Mouse (Mus musculus): ENCODE measurements around the gene Teddm1b.
"Not testable (repeated sequence)": the region's sequence is repeated elsewhere in the genome, so short reads cannot be mapped to it uniquely, and the experiment has no call there.

The Teddm1b gene

DNA sequence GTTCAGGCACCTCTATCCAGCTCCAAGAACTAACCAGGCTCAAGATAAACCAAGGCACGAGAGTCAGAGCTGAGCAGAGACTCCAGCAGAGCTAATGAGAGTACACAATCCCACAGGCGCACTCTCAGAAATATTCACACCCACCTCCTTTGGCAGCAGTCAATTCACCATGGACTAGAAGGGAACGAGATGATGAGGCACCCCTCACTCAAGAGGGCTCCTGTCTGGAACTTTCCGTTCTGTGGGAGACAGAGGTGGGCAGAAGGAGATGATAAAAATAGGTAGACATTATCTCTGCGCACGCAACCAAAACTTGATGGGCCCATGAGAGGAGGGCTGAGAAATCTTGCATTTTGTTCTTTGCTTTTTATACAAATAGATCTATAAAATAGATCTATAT lies at the start of gene Teddm1b:
TSS of gene Teddm1b (plus strand) at position 301 of the 400 bp plus-strand sequence.
- in situ Hi-C loops (cut with MboI; ENCODE audit: unreplicated experiment in 2 of 2), result no loop called here

DNA sequence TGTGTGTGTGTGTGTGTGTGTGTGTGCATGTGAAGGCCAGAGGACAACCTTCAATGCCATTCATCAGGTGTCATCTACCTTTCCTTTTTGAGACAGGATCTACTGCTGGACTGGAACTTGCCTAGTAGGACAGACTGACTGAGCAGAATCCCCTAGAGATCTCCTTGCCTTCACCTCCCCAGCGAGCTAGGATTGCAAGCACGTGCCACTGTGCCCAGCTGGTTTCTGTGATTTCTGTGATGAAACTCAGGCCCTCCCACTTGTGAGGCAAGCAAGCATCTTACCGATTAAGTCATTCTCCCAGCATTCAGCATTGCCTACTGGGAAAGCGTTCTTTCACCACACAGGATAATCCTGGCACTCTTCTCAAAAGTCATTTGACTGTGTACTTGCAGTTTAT lies 43.4 kb upstream of the Teddm1b start:
- in situ Hi-C loops (cut with MboI; ENCODE audit: unreplicated experiment in 2 of 2), result no loop called here

DNA sequence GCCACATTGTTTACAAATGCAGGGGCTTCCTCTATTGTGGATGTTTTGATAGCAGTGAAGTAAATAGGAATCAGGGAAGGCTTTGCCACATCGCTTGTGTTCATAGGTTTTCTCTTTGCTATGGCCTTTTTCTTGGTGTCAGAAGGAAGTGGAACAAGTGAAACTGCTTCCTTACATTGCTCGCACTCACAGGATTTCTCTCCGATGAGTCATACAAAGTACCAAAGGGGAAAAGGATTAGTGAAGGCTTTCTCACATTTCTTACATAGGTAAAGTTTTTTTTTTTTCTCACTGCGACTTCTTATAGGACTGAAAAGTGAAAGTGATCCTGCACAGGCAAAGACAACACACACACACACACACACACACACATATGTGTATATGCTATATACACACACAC lies 38.1 kb upstream of the Teddm1b start:
- in situ Hi-C loops (cut with MboI; ENCODE audit: unreplicated experiment in 2 of 2), result no loop called here

DNA sequence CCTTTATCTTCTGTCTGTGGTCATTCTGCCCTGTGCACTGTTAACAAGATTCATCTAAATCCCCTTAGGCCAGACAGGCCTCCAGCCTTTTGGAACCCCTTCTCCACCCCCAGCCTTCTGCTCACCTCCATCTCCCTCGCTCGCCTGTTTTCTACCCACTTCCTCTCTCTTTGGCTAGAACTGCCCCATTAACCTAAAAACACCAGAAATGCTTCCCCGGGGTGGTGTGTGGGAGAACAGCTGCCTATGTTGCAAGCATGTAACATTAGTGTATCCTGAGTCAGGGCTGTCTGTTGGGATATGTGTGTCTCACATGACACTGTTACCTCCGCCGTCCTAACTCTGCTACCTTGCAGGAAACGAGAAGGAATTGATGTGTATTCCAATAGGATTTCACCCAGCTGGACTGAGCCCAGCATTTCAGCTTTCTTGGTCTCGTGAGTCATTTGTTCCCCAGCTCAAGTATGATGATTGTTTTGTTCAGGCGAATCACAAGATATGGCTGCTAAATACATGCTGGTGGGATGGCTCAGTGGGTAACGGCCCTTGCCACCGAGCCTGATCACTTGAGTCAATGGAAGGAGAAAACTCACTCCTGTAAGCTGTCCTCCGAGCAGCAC lies 31.9 kb upstream of the Teddm1b start:
- in situ Hi-C loops (cut with MboI; ENCODE audit: unreplicated experiment in 2 of 2), result no loop called here

DNA sequence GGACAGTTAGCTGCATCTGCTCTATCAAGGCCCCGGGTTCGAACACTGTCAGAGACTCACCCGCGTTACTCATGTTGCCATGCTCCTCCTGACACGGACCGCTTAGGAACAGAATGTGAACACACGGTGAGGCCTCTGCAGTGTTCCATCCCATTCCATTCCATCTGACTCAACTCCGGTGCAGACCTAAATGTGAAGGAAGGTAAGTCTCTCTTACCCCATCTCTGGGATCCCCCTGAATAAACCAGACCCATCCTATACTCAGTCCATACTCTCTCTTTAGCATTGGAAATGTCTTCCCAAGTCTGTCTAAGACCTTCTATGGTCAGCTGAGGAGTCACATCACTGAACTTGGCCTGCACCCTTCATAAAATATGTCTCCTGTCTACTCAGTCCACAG lies 30.1 kb upstream of the Teddm1b start, which contains the start of gene Rgsl1:
TSS of gene Rgsl1 (minus strand) at position 101 of the 400 bp plus-strand sequence.
- in situ Hi-C loops (cut with MboI; ENCODE audit: unreplicated experiment in 2 of 2), result no loop called here

DNA sequence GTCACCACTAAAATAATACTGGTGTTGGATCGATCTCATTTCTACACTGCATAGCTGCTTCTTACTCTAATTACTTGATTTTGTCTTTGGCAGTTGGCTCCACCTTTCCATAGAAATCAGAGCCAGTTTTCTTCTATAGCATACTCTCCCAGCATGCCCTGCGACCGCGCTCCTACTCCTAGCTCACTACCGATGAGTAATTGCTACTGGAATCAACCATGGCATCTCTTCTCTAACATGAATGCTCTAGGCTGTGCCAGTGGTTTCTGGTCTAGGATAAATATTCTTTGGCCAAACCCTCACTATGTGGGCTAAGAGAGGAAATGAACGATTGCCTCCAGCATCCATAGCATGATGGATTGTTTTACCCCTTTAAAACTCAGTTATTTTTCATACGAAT lies 27.7 kb upstream of the Teddm1b start:
- in situ Hi-C loops (cut with MboI; ENCODE audit: unreplicated experiment in 2 of 2), result loop anchor here in 1 of 2 experiments (5.0 kb wide), 1 partner anchor 294 kb away; the partner anchor contains the start of gene Npl

DNA sequence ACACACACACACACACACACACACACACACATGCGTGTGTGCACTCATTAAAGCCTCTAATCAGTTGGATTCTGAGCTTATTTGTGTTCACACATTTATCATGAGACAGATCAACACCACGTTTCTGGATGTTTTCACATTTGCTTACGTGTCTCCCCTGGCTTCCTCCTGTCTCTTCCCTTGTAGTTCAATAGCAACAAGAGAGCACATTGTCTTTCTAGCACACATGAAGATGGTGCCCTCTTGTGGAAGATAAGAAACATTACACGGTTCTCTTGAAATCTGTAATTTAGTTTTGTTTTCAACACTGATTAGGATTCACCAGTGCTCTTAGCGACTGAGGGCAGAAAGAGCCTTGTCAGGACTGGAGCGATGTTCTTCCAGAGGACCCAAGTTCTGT lies 27.3 kb upstream of the Teddm1b start:
- in situ Hi-C loops (cut with MboI; ENCODE audit: unreplicated experiment in 2 of 2), result loop anchor here in 1 of 2 experiments (5.0 kb wide), 1 partner anchor 295 kb away; the partner anchor contains the start of gene Npl

DNA sequence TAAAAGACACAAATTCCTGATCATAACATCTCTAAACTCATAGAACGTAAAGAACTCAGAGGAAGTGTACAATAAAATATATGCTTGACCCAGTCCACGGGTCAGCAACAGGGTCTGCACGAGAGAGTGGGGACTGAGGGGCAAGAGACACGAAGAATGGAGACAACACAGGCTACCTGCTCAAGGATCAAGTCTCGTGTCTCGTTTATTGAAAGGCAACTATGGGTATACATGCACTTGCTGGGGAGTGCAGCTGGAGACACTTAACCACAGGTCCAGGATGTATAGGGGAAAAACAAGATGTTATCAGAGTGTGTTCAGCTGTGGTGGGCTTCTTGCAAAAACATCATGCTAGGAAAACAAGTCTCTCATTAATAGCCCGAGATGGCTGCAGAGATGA lies 21.4 kb upstream of the Teddm1b start:
- in situ Hi-C loops (cut with MboI; ENCODE audit: unreplicated experiment in 2 of 2), result not testable (repeated sequence)

DNA sequence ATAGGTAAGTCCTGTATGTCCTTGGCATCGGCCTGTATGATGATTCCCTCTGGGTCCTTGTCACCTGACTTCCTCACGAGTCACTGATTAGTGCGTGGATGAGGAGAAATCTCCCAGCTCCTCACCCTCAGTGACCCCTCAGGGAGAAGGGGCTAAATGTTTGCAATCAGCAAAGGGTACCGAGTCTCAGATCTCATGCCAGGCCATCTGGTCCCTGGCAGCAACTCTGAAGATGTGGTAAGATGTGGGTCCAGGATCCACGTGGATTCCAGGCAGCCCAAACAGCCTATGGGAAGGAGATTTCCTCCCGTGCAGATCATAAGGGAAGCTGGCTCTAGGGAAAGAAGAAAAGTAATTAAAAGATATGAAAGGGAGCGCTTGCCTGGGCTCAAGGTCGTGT lies 18.2 kb upstream of the Teddm1b start:
- in situ Hi-C loops (cut with MboI; ENCODE audit: unreplicated experiment in 2 of 2), result no loop called here

DNA sequence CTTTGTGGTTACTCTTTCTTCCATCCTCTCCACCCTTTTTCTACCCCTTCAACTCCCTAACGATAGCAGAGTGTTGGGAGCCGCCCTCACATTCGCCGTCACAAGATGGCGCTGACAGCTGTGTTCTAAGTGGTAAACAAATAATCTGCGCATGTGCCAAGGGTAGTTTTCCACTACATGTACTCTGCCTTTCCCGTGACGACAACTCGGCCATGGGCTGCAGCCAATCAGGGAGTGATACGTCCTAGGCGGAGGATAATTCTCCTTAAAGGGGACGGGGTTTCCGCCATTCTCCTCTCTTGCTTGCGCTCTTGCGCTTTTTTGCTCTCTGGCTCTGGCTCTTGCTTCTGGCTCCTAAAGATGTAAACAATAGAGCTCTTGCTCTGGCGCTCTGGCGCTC lies 6.2 kb downstream of the Teddm1b start:
- in situ Hi-C loops (cut with MboI; ENCODE audit: unreplicated experiment in 2 of 2), result loop anchor here in 1 of 2 experiments (25.0 kb wide), 1 partner anchor 1132 kb away; no protein-coding TSS in a partner anchor

DNA sequence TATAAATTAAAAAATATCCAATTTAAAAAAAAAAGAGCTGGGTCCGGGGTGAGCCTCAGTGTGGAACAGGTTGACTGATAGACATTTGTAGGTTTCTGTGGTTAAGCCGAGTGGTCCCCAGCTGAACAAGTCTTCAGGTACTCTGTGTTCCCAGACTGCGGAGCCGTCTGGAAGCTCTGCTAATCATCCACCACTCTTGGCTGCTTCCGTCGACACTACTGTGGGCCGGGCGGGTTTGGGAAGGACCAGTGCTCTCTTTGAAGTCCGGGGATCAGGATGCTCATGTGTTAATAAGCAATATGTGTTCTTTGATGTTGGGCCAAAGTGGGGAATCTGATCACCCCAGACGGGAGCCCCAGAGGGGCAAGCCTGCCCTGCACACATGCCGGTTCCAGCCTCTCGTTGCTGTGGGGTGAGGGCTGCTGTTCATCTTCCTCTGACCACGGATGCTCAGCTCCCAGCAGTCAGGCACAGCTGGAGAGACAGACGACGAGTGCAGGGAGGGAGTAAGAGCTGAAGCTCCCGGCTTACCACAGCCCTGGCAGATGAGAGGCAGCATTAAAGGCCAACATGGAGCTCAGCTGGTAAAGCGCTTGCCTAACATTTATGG lies 12.0 kb downstream of the Teddm1b start:
- in situ Hi-C loops (cut with MboI; ENCODE audit: unreplicated experiment in 2 of 2), result loop anchor here in 1 of 2 experiments (25.0 kb wide), 1 partner anchor 1126 kb away; no protein-coding TSS in a partner anchor

DNA sequence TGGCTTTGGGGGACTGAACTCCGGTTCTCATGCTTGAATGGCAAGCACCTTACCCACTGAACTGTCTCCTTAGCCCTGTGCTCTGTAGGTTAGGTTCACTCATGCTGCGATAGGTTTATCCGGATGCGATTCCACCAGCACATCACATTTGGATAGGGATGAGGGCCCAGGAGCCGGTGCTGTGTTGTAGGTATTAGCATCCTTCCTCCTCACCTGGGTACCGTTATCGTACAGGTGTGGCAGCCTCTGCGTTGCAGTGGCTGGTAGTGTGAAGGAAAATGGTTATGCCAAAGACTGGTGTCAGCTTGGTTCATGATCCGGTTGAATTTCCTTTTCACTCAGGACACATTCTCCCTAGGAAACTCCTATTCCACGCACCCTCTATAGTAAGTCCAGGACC lies 16.0 kb downstream of the Teddm1b start:
- in situ Hi-C loops (cut with MboI; ENCODE audit: unreplicated experiment in 2 of 2), result loop anchor here (5.0 to 25.0 kb wide), 5 partner anchors 232 to 1122 kb away; no protein-coding TSS in a partner anchor

DNA sequence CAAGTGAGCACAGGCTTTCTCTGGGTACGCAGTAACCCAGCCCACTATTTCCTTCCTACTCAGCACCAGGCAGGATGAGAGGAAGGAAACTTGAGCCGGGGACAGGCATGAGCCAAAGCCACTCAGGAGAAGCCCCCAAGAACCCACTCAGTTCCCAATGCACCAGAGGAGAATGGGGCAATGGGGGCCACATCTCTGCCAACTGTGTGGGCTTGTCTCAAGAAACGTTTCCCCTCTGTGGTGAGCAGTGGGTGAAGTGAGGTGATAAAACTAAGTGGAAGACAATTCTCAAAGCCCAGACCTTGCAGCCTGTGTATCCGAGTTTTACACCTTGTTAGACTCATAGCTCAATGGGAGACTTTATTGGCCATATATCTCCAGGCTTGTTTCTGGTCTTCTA lies 17.3 kb downstream of the Teddm1b start, which contains the start of gene Teddm1a:
TSS of gene Teddm1a (plus strand) at position 301 of the 400 bp plus-strand sequence.
- in situ Hi-C loops (cut with MboI; ENCODE audit: unreplicated experiment in 2 of 2), result loop anchor here (5.0 to 25.0 kb wide), 5 partner anchors 231 to 1121 kb away; no protein-coding TSS in a partner anchor

DNA sequence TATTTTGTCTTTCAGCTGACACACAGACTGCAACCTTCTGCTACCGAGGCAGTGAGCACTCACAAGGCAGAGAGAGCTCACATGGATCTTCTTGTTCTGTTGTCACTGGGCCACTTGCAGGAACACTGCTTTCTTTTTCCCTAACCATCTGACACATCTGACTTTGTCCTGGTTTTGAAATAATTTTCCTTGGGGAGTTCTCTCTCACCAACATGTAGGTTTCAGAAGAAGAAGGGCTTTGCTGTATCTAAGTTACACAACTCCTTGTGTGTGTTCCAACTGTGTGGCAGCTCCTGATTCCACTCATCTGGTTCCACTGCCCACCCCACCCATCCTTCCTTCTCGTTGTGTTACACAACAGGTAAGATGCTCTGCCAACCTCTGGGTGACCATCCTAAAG lies 19.6 kb downstream of the Teddm1b start:
- in situ Hi-C loops (cut with MboI; ENCODE audit: unreplicated experiment in 2 of 2), result loop anchor here (5.0 to 25.0 kb wide), 5 partner anchors 229 to 1119 kb away; no protein-coding TSS in a partner anchor

DNA sequence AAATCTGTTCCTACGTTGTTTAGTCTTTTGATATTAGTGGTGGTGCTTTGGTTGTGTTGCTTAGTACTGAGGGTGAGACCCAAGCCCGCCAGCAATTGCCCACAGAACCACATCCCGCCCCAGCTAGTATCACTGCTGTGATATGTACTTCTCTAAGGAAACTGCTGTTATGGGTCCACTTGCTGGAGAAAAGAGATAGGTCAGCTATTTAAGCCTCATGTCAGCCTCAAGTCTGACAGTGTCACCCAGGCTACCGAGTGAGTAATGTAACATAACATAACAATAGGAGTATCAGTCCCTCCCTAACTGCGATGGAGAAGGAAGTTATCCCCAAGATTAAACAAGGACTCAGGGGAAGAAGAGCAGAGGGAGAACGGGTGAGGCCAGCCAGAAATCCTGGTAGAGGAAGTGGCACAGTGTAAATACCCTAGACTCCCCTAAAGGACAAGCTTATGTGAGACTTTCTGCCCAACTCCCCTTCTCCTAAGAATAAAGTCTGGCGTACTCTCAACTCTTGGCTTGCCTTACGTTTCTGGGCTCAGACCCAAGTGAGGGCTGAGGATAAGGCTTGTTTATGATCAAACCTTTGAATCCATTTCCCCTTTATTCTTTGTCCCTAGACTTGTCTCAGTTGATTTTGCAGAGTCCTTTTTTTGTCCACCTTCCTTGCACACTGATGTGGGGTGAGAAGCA lies 20.2 kb downstream of the Teddm1b start:
- in situ Hi-C loops (cut with MboI; ENCODE audit: unreplicated experiment in 2 of 2), result loop anchor here (5.0 to 25.0 kb wide), 5 partner anchors 228 to 1118 kb away; no protein-coding TSS in a partner anchor

DNA sequence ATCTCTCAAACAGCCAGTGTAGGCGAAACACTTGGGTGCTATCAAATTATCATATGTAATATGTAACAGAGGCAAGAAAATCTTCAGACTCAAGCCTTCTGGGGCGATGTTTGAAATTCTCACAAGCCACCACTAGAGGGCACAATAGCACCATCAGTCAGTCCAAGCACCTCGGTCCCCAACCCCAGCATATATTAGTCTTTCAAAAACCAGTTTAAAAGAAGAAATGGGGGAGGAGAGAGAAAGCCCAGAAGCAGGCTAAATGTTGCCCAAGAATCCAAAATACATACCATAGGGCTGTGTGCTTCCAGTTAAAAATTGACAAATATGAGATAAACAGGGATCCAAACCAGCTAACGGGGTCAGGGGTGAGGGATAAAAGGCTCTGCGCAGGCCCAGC lies 20.8 kb downstream of the Teddm1b start:
- in situ Hi-C loops (cut with MboI; ENCODE audit: unreplicated experiment in 2 of 2), result loop anchor here (5.0 to 25.0 kb wide), 6 partner anchors 227 to 1117 kb away; no protein-coding TSS in a partner anchor

DNA sequence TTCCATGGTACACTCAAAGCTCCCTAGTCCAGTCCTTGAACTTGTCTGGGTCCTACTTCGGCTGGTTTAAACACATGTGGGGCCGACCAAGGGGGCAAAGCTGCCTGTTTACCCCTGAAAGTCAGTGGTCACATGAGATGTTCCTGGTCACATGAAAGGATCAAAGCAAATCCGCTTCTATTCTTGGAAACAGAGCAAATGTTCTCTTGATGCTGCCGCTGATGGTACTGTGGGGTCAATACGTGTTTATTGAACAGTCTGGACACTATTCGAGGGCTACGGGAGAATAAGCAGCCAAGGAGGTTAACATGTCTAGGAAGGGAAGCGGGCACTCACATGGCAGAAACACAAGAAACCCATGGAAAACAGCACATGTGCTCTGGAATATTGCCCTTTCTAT lies 23.1 kb downstream of the Teddm1b start:
- in situ Hi-C loops (cut with MboI; ENCODE audit: unreplicated experiment in 2 of 2), result loop anchor here (5.0 to 25.0 kb wide), 4 partner anchors 835 to 1115 kb away; no protein-coding TSS in a partner anchor

DNA sequence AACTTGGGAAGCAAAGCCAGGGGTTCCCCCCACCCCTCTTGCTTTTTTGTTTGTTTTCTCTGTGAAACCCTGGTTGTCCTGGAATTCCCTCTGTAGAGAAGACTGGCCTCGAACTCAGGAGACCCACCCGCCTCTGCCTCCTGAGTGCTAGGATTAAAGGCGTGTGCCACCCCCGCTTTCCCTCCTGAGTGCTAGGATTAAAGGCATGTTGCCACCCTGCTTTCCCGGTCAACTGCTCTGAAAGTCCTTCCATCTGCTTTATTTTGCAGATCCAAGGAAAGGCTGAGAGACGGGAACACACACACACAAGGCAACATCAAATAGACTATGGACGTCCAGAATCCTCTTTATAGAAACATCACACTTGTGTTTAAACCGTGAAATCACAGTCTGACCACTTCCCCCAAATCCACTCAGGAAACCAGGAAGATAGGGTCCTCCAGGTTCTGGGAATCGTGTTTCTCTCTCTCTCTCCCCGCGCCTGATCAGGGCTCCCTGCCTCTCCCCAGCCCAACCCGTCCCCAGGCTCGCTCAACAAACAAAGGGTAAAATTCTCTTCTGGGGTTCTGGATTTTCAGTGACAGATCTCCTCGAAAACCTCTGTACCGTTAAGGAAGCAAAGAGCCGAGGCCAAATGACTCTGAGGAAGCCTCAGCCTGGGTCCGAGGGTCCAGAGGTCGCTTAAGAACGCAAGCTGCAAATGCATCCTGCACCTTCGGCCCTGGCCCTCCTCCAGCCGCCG lies 25.0 kb downstream of the Teddm1b start:
- in situ Hi-C loops (cut with MboI; ENCODE audit: unreplicated experiment in 2 of 2), result loop anchor here (5.0 to 25.0 kb wide), 4 partner anchors 833 to 1113 kb away; no protein-coding TSS in a partner anchor

DNA sequence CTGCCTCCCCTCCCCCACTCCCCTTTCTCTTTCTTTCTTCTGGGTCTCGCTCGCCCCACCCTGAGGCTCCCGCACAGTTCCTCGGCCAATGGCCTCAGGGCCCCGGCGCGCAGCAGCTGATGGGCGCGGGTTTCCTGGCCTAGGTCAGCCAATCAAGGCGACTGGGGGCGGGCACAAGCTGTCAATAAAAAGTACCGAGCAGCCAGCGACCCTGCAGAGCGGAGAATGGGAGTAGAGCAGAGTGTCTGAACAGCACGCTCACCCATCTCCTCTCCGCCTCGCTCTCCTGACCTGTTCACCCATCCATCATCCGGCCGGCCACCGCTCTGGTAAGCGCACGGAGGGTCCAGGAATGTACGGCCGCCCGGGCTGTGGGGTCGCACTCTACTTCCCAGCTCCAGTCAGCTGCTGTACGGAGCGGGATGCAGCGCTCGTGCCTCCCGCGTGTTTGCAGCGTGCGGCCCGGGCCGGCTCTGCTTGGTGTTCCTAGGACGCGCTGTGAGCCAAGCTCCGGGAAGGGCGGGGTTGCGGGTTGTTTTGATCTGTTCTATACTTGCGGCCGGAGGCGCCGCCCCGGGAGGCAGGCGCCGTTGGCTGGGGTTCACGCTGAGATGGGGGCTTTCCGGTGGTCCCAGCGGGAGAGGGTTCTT lies 25.7 kb downstream of the Teddm1b start, which contains the start of the genes Glul and Teddm2:
TSS of gene Glul (plus strand) at position 214 of the 650 bp plus-strand sequence.
TSS of gene Teddm2 (minus strand) at position 498 of the 650 bp plus-strand sequence.
- in situ Hi-C loops (cut with MboI; ENCODE audit: unreplicated experiment in 2 of 2), result loop anchor here (5.0 to 25.0 kb wide), 4 partner anchors 832 to 1112 kb away; no protein-coding TSS in a partner anchor

Measured in v-Abl transformed pro-B cells (cell line).